Mouse (Mus musculus) mouse embryonic stem cell (cell line): ENCODE data around the gene Lyrm7.

Experiments
- in situ Hi-C, 2 experiments: fragments of 300-500 bp; cut with MboI; formaldehyde crosslinking; loops; 1 replicate in 1 of 2; 3 replicates in 1 of 2; pipeline ENCODE4 v1.14.3; 2019 to 2020; ENCODE audit warnings: low sequenced_read_pairs in 2 of 2, low pct_unique_long_range_greater_than_20kb in 1 of 2, mixed read lengths in 1 of 2; ENCODE audit not compliant: unreplicated experiment in 1 of 2

Lyrm7 gene

GRCm38 (mm10) chr11:54785566-54785965 is 75.2 kb downstream of the Lyrm7 start:
- in situ Hi-C loops: no loop called here

GRCm38 (mm10) chr11:54784436-54784835 is 76.3 kb downstream of the Lyrm7 start:
- in situ Hi-C loops: no loop called here

GRCm38 (mm10) chr11:54782253-54782652 is 78.5 kb downstream of the Lyrm7 start:
- in situ Hi-C loops: no loop called here

- in situ Hi-C loops: no loop called here
These were observed 80.8 kb downstream of the Lyrm7 start for GRCm38 (mm10) chr11:54779946-54780345.

DNA sequence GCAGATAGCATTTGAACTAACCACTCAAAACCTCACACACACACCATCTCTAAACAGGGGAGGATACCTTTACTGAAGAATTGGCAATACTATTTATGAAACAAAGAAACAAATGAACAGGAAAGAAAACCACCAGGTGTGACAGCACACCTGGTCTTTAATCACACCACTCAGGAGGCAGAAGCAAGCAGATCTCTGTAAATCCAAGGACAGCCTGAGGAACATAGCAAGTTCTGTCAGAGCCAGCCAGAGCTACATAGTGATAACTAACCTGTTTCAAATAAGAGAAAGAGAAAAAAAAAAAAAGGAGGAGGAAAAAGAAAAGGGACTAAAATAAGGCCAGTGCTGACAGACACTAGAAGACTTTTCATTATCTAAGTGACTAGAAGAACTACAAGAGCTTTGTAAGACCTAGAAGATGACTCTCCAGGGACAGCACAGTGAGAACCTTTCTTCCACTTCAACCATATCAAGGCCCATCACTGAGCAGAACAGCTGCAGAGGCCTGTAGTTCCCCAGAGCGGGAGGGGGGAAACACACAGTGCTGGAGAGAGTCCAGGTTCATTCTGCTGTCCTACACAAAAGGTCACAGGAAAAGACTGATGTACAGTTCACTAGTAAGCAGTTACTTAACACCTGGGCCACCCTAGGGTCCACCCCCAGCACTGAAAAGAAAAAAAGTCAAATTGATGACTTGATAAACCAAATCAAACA is 82.4 kb downstream of the Lyrm7 start:
- in situ Hi-C loops: no loop called here

GRCm38 (mm10) chr11:54777387-54778130 is 83.2 kb downstream of the Lyrm7 start:
- in situ Hi-C loops: no loop called here
